Mouse (Mus musculus) hindbrain, embryonic 13.5 days (tissue): ENCODE results near the gene Serpinf1. TPM values are rescaled to one million over a fixed set of nuclear protein-coding genes. Genes with fewer than 3 reads are reported as not detected.
A peak's percentile ranks its signal among the peaks of the same experiment; 100 is the strongest.

Experiments used
- ATAC-seq: fragments of 200-750 bp; cut with Nextera tagmentation; 2 replicates; pipeline ENCODE4 v1.8.0; 2017; ENCODE audit warnings: moderate TSS enrichment; ENCODE audit not compliant: low FRiP score
- H3K27ac ChIP-seq: fragments of 300-500 bp; sonication (generic); 2 replicates; pipeline ENCODE4 v1.5.1; 2015; ENCODE audit warnings: inconsistent platforms, mild to moderate bottlenecking, moderate library complexity
- H3K27me3 ChIP-seq: fragments of 300-500 bp; sonication (generic); 2 replicates; pipeline ENCODE4 v1.6.1; 2015; ENCODE audit warnings: mild to moderate bottlenecking, inconsistent platforms
- H3K36me3 ChIP-seq: fragments of 300-500 bp; sonication (generic); 2 replicates; pipeline ENCODE4 v1.6.1; 2015; ENCODE audit warnings: mild to moderate bottlenecking, inconsistent platforms
- H3K4me1 ChIP-seq: fragments of 300-500 bp; sonication (generic); replicated peaks from 2 replicates; pipeline ENCODE4 v1.6.1; 2015; ENCODE audit warnings: inconsistent platforms
- H3K4me2 ChIP-seq: fragments of 300-500 bp; sonication (generic); 2 replicates; pipeline ENCODE4 v1.6.1; 2015; ENCODE audit warnings: inconsistent platforms, mild to moderate bottlenecking, moderate library complexity
- H3K4me3 ChIP-seq: fragments of 300-500 bp; sonication (generic); 2 replicates; pipeline ENCODE4 v1.5.1; 2015; ENCODE audit warnings: mild to moderate bottlenecking, inconsistent platforms
- H3K9ac ChIP-seq: fragments of 300-500 bp; sonication (generic); 2 replicates; pipeline ENCODE4 v1.6.1; 2015; ENCODE audit warnings: mild to moderate bottlenecking, inconsistent platforms
- H3K9me3 ChIP-seq: fragments of 300-500 bp; sonication (generic); 2 replicates; pipeline ENCODE4 v1.6.1; 2016; ENCODE audit warnings: inconsistent platforms
- WGBS: fragments of 180-500 bp; shearing (Covaris S2); methylation state at CpG from one replicate; pipeline ENCODE4 v1.1.7; 2015; 5-methylcytosine and 5-hydroxymethylcytosine counted together
- polyA plus RNA-seq: library from polyadenylated mRNA; unstranded; fragments of >200 nt; fragmentation: Nextera tagmentation; extraction: Ambion mirVana; gene quantifications from 2 replicates; pipeline ENCODE4 v1.2.1, GENCODE M21; 2015

The Serpinf1 gene
- polyA plus RNA-seq, 1 experiment from 2014 or later, result 55.4 TPM

- WGBS, result 95% methylated on average over 31 of the region's 31 CpGs
- H3K9ac ChIP-seq, result peak overlapping the region; percentile 87
- H3K27ac ChIP-seq, result no peak overlapping the region
- H3K4me2 ChIP-seq, result peak overlapping the region; percentile 99
- H3K4me3 ChIP-seq, result peak overlapping the region; percentile 78
- ATAC-seq, result no peak
- peaks cover 38% of the 10 kb centered on the region for H3K36me3 ChIP-seq
- H3K27me3 ChIP-seq, result no peaks in the 10 kb centered on the region
- peaks cover 48% of the 10 kb centered on the region for H3K4me1 ChIP-seq
- no peaks in the 10 kb centered on the region for H3K9me3 ChIP-seq
These were observed 30.5 kb upstream of the Serpinf1 start for GRCm38 (mm10) chr11:75452812-75453557.

GRCm38 (mm10) chr11:75452081-75452480, 29.6 kb upstream of the Serpinf1 start:
- no peak for ATAC-seq

GRCm38 (mm10) chr11:75450936-75451335, 28.4 kb upstream of the Serpinf1 start:
- H3K36me3 ChIP-seq, result peaks cover 55% of the 10 kb centered on the region
- 92% methylated on average over 15 of the region's 15 CpGs for WGBS

More at GRCm38 (mm10) chr11:75452081-75452480, 29.6 kb upstream of the Serpinf1 start:
- Histone ChIP-seq H3K4me3 (no peak overlapping the region), H3K27ac (no peak overlapping the region), H3K36me3 (peaks cover 47% of the 10 kb centered on the region), H3K9me3 (no peaks in the 10 kb centered on the region), H3K9ac (peak overlapping the region; percentile 6; the same call in 1 of the 2 replicates), H3K27me3 (no peaks in the 10 kb centered on the region), H3K4me1 (peaks cover 48% of the 10 kb centered on the region), H3K4me2 (no peak overlapping the region)
- WGBS, result 91% methylated on average over 8 of the region's 8 CpGs

GRCm38 (mm10) chr11:75450304-75450908, 27.9 kb upstream of the Serpinf1 start:
- no peak for ATAC-seq
- Histone ChIP-seq H3K4me1 (peaks cover 48% of the 10 kb centered on the region), H3K36me3 (peaks cover 60% of the 10 kb centered on the region), H3K4me3 (no peak overlapping the region), H3K9me3 (no peaks in the 10 kb centered on the region), H3K27ac (no peak overlapping the region), H3K27me3 (no peaks in the 10 kb centered on the region), H3K4me2 (no peak overlapping the region), H3K9ac (peak overlapping the region; percentile 10)
- 85% methylated on average over 8 of the region's 8 CpGs for WGBS

More at GRCm38 (mm10) chr11:75450936-75451335, 28.4 kb upstream of the Serpinf1 start:
- Histone ChIP-seq H3K27ac (no peak overlapping the region), H3K9ac (peak overlapping the region; percentile 10), H3K4me2 (no peak overlapping the region), H3K9me3 (no peaks in the 10 kb centered on the region), H3K4me1 (peaks cover 48% of the 10 kb centered on the region), H3K4me3 (no peak overlapping the region), H3K27me3 (no peaks in the 10 kb centered on the region)
- ATAC-seq, result no peak

GRCm38 (mm10) chr11:75449695-75450094, 27.2 kb upstream of the Serpinf1 start:
- 83% methylated on average over 7 of the region's 7 CpGs for WGBS
- H3K9ac ChIP-seq, result peak overlapping the region; percentile 51; the same call in 1 of the 2 replicates
- H3K4me3 ChIP-seq, result no peak overlapping the region
- peaks cover 68% of the 10 kb centered on the region for H3K36me3 ChIP-seq
- ATAC-seq, result no peak
- no peaks in the 10 kb centered on the region for H3K9me3 ChIP-seq
- no peak overlapping the region for H3K27ac ChIP-seq
- H3K4me2 ChIP-seq, result no peak overlapping the region
- no peaks in the 10 kb centered on the region for H3K27me3 ChIP-seq
- H3K4me1 ChIP-seq, result peaks cover 42% of the 10 kb centered on the region

- H3K4me3 ChIP-seq, result no peak overlapping the region
These were observed 26.1 kb upstream of the Serpinf1 start for GRCm38 (mm10) chr11:75448575-75448974.

GRCm38 (mm10) chr11:75443711-75444110, 21.2 kb upstream of the Serpinf1 start:
- Histone ChIP-seq H3K9me3 (no peaks in the 10 kb centered on the region), H3K9ac (peak overlapping the region; percentile 26; the same call in 1 of the 2 replicates), H3K27me3 (no peaks in the 10 kb centered on the region), H3K36me3 (peaks cover 84% of the 10 kb centered on the region), H3K4me3 (no peak overlapping the region), H3K27ac (no peak overlapping the region), H3K4me1 (0 out of 2 replicates have a peak, but pooled peaks cover 7% of the 10 kb centered on the region), H3K4me2 (no peak overlapping the region)
- no peak for ATAC-seq
- 33% methylated on average over 8 of the region's 8 CpGs for WGBS

More at GRCm38 (mm10) chr11:75448575-75448974, 26.1 kb upstream of the Serpinf1 start:
- H3K4me2 ChIP-seq, result no peak overlapping the region
- peaks cover 79% of the 10 kb centered on the region for H3K36me3 ChIP-seq
- no peaks in the 10 kb centered on the region for H3K27me3 ChIP-seq
- WGBS, result 89% methylated on average over 3 of the region's 3 CpGs
- H3K9me3 ChIP-seq, result no peaks in the 10 kb centered on the region
- peaks cover 38% of the 10 kb centered on the region for H3K4me1 ChIP-seq
- H3K27ac ChIP-seq, result no peak overlapping the region
- H3K9ac ChIP-seq, result no peak overlapping the region
- ATAC-seq, result no peak

- no peak overlapping the region for H3K9ac ChIP-seq
- WGBS, result 78% methylated on average over 16 of the region's 16 CpGs
- H3K9me3 ChIP-seq, result no peaks in the 10 kb centered on the region
- H3K4me2 ChIP-seq, result no peak overlapping the region
- 0 out of 2 replicates have a peak, but pooled peaks cover 7% of the 10 kb centered on the region for H3K4me1 ChIP-seq
- no peaks in the 10 kb centered on the region for H3K27me3 ChIP-seq
- no peak for ATAC-seq
- H3K36me3 ChIP-seq, result peaks cover 63% of the 10 kb centered on the region
- H3K4me3 ChIP-seq, result no peak overlapping the region
- no peak overlapping the region for H3K27ac ChIP-seq
These were observed 19.1 kb upstream of the Serpinf1 start for GRCm38 (mm10) chr11:75441601-75442000.

- Histone ChIP-seq H3K27me3 (no peaks in the 10 kb centered on the region), H3K9ac (no peak overlapping the region), H3K4me2 (no peak overlapping the region), H3K4me1 (0 out of 2 replicates have a peak, but pooled peaks cover 7% of the 10 kb centered on the region), H3K36me3 (peaks cover 60% of the 10 kb centered on the region), H3K4me3 (no peak overlapping the region), H3K27ac (no peak overlapping the region), H3K9me3 (no peaks in the 10 kb centered on the region)
- 88% methylated on average over 7 of the region's 7 CpGs for WGBS
- no peak for ATAC-seq
These were observed 18.5 kb upstream of the Serpinf1 start for GRCm38 (mm10) chr11:75441034-75441433.

GRCm38 (mm10) chr11:75439951-75440350, 17.4 kb upstream of the Serpinf1 start:
- H3K4me3 ChIP-seq, result no peak overlapping the region
- no peak overlapping the region for H3K4me2 ChIP-seq
- H3K27me3 ChIP-seq, result no peaks in the 10 kb centered on the region
- 0 out of 2 replicates have a peak, but pooled peaks cover 7% of the 10 kb centered on the region for H3K4me1 ChIP-seq
- no peaks in the 10 kb centered on the region for H3K9me3 ChIP-seq
- no peak for ATAC-seq
- H3K27ac ChIP-seq, result no peak overlapping the region
- peaks cover 49% of the 10 kb centered on the region for H3K36me3 ChIP-seq
- no peak overlapping the region for H3K9ac ChIP-seq
- 89% methylated on average over 3 of the region's 3 CpGs for WGBS

- no peak within 1 kb of the TSS for H3K4me2 ChIP-seq
- H3K9ac ChIP-seq, result no peak within 1 kb of the TSS
- 0 out of 2 replicates have a peak, but pooled peaks cover 7% of the 10 kb centered on the region for H3K4me1 ChIP-seq
- H3K4me3 ChIP-seq, result no peak within 1 kb of the TSS
- peaks cover 43% of the 10 kb centered on the region for H3K36me3 ChIP-seq
- no peaks in the 10 kb centered on the region for H3K27me3 ChIP-seq
- WGBS, result 92% methylated on average over 6 of the region's 6 CpGs
- no peak for ATAC-seq
- H3K27ac ChIP-seq, result no peak within 1 kb of the TSS
- no peaks in the 10 kb centered on the region for H3K9me3 ChIP-seq
These were observed 16.9 kb upstream of the Serpinf1 start, which contains the start of gene Serpinf2 for GRCm38 (mm10) chr11:75439363-75439762. Gene Serpinf2 (minus strand): TSS chr11:75439591.

- WGBS, result 90% methylated on average over 3 of the region's 3 CpGs
- 0 out of 2 replicates have a peak, but pooled peaks cover 6% of the 10 kb centered on the region for H3K4me1 ChIP-seq
- H3K4me3 ChIP-seq, result no peak overlapping the region
- H3K9ac ChIP-seq, result no peak overlapping the region
- H3K36me3 ChIP-seq, result peaks cover 38% of the 10 kb centered on the region
- no peak overlapping the region for H3K4me2 ChIP-seq
- no peak for ATAC-seq
- H3K9me3 ChIP-seq, result no peaks in the 10 kb centered on the region
- no peak overlapping the region for H3K27ac ChIP-seq
- H3K27me3 ChIP-seq, result no peaks in the 10 kb centered on the region
These were observed 16.3 kb upstream of the Serpinf1 start for GRCm38 (mm10) chr11:75438804-75439203.
